Mouse (Mus musculus): ENCODE data around the gene Clk3. TPM values are rescaled to one million over a fixed set of nuclear protein-coding genes. Genes with fewer than 3 reads are reported as not detected.

Clk3 gene
- polyA plus RNA-seq, 1 experiment from 2014 or later, result 71.2 TPM

- Histone ChIP-seq H3K4me2 (no peak overlapping the region), H3K9ac (peak overlapping the region; percentile 24), H3K27ac (no peak overlapping the region), H3K36me3 (peaks cover 85% of the 10 kb centered on the region), H3K9me3 (no peaks in the 10 kb centered on the region), H3K27me3 (no peaks in the 10 kb centered on the region), H3K4me1 (replicated peaks) (no peaks in the 10 kb centered on the region), H3K4me3 (no peak overlapping the region)
- ATAC-seq (ENCODE audit: low FRiP score), result no peak
- WGBS, result 83% methylated on average over 6 of the region's 6 CpGs
These were observed 17.5 kb downstream of the Clk3 start for GRCm38 (mm10) chr9:57748137-57748536.

DNA sequence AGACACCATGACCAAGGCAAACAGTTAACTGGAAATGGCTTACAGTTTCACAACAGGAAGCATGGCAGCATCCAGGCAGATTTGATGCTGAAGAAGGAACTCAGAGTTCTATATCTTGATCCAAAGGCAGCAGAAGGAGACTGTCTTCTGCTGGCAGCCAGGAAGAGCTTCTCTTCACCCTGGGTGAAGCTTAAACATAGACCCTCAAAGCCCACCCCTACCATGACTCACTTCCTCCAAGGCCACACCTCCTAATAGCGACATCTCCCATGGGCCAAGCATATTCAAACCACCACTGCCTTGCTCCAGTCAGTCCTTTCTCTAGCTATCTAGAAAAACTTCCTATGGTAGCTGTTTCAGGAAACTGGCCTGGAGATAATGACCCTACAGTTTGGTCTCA lies 18.6 kb downstream of the Clk3 start:
- H3K36me3 ChIP-seq, result peaks cover 83% of the 10 kb centered on the region
- H3K27me3 ChIP-seq, result no peaks in the 10 kb centered on the region
- no peak overlapping the region for H3K4me2 ChIP-seq
- H3K9me3 ChIP-seq, result no peaks in the 10 kb centered on the region
- 88% methylated on average over 1 of the region's 1 CpGs for WGBS
- no peaks in the 10 kb centered on the region for H3K4me1 ChIP-seq (replicated peaks)
- H3K9ac ChIP-seq, result no peak overlapping the region
- no peak overlapping the region for H3K4me3 ChIP-seq
- no peak for ATAC-seq (ENCODE audit: low FRiP score)
- no peak overlapping the region for H3K27ac ChIP-seq

DNA sequence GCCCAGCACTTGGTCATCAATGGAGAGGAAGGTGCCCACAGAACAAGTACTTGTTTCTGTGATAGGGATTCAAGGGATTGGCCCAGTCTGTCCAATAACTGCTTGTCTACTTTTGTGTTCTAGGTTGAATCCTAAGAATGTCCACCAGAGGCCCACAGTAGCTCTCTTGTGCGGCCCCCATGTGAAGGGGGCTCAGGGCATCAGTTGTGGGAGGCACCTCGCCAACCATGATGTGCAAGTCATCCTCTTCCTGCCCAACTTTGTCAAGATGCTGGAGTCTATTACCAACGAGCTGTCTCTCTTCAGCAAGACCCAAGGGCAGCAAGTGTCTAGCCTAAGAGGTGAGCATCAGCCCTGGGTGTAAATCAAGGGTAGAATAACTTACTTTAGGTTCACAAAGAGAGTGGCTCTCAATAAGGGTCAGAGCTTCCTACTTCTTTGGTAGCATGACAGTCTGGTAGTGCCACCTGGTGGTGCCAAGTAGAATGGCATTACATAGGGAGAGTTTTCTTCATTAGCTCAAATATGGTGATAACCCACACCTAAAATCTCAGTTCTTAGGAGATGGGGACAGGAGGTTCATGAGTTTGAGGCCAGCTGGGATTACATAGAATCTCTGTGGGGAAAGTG lies 21.1 kb downstream of the Clk3 start:
- Histone ChIP-seq H3K4me2 (no peak overlapping the region), H3K27me3 (no peaks in the 10 kb centered on the region), H3K4me1 (replicated peaks) (no peaks in the 10 kb centered on the region), H3K36me3 (peaks cover 81% of the 10 kb centered on the region), H3K4me3 (no peak overlapping the region), H3K9ac (no peak overlapping the region), H3K9me3 (no peaks in the 10 kb centered on the region), H3K27ac (no peak overlapping the region)
- WGBS, result 80% methylated on average over 3 of the region's 3 CpGs
- ATAC-seq (ENCODE audit: low FRiP score), result no peak

GRCm38 (mm10) chr9:57739863-57740262 lies 25.8 kb downstream of the Clk3 start:
- Histone ChIP-seq H3K4me2 (no peak overlapping the region), H3K36me3 (peaks cover 41% of the 10 kb centered on the region), H3K27me3 (no peaks in the 10 kb centered on the region), H3K4me3 (no peak overlapping the region), H3K4me1 (replicated peaks) (peaks cover 12% of the 10 kb centered on the region), H3K9me3 (no peaks in the 10 kb centered on the region), H3K27ac (no peak overlapping the region), H3K9ac (no peak overlapping the region)
- ATAC-seq (ENCODE audit: low FRiP score), result no peak
- 87% methylated on average over 5 of the region's 5 CpGs for WGBS

DNA sequence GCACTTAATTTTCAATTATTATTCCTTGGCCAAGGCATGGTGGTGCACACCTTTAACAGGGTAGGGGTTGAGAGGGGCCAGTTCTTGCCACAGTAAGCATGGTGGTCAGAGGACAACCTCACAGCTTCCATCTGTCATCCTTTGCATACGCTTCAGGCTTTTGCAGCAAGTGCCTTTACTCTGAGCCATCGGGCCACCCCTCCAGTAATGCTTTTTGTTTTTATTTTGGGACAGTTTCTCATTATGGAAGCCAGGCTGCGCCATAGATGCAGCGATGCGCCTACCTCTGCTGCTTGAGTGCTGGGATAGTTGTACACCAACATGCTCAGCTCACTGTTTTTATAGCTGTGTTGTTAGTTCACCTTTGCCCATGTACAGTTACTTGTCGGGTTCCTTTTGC lies 32.1 kb downstream of the Clk3 start:
- Histone ChIP-seq H3K9ac (no peak overlapping the region), H3K27me3 (no peaks in the 10 kb centered on the region), H3K4me2 (no peak overlapping the region), H3K36me3 (peaks cover 24% of the 10 kb centered on the region), H3K4me1 (replicated peaks) (peaks cover 12% of the 10 kb centered on the region), H3K27ac (no peak overlapping the region), H3K9me3 (no peaks in the 10 kb centered on the region), H3K4me3 (no peak overlapping the region)
- ATAC-seq (ENCODE audit: low FRiP score), result no peak
- WGBS, result 98% methylated on average over 6 of the region's 6 CpGs

GRCm38 (mm10) chr9:57728312-57728711 lies 37.3 kb downstream of the Clk3 start:
- no peak overlapping the region for H3K9ac ChIP-seq
- no peaks in the 10 kb centered on the region for H3K9me3 ChIP-seq
- no peak for ATAC-seq (ENCODE audit: low FRiP score)
- H3K4me1 ChIP-seq (replicated peaks), result no peaks in the 10 kb centered on the region
- no peak overlapping the region for H3K27ac ChIP-seq
- peaks cover 38% of the 10 kb centered on the region for H3K36me3 ChIP-seq
- H3K4me2 ChIP-seq, result no peak overlapping the region
- 92% methylated on average over 1 of the region's 1 CpGs for WGBS
- no peaks in the 10 kb centered on the region for H3K27me3 ChIP-seq
- no peak overlapping the region for H3K4me3 ChIP-seq

DNA sequence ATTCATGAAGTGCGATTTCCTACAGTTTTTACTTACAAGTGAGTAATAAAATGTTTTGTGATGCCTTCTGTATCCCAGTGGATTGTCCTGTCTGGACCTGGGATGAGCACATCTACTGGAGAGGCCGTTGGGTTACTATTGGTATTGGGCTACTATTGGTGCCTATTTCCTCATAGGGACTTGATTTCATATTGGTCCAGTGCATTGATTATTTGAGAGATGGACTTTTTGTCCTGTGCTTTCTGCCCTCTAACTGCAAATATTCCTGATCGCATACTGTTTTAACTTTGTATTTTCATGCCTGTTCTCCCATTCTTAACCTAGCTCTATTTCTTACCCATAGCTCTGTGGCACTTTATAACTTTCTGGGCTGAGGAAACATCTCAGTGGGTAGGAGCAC lies 41.0 kb downstream of the Clk3 start:
- no peak for ATAC-seq (ENCODE audit: low FRiP score)
- H3K4me1 ChIP-seq (replicated peaks), result no peaks in the 10 kb centered on the region
- H3K36me3 ChIP-seq, result peaks cover 45% of the 10 kb centered on the region
- 96% methylated on average over 3 of the region's 3 CpGs for WGBS
- no peak overlapping the region for H3K27ac ChIP-seq
- H3K27me3 ChIP-seq, result no peaks in the 10 kb centered on the region
- H3K9me3 ChIP-seq, result no peaks in the 10 kb centered on the region
- no peak overlapping the region for H3K4me2 ChIP-seq
- no peak overlapping the region for H3K4me3 ChIP-seq
- H3K9ac ChIP-seq, result no peak overlapping the region

DNA sequence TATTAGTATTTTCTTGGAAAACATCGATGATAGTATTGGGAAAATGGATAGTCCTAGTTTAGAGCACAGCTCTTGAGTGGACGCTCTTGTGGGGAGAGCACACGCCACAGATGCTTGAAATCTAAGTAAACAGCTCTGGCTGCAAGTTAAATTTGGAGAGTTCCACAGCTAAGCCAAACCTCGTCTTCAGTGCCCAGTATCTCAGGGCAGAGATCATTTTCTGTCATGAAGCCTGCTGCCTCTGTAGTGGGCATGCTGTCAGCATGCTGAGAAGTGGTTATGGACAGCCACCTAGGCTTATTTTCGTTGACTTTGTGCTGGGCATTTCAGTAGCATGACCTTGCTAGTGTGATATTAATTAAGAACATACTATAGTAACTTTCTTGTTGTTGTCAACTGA lies 41.9 kb downstream of the Clk3 start:
- no peak overlapping the region for H3K4me3 ChIP-seq
- peaks cover 41% of the 10 kb centered on the region for H3K36me3 ChIP-seq
- H3K9ac ChIP-seq, result no peak overlapping the region
- no peaks in the 10 kb centered on the region for H3K27me3 ChIP-seq
- no peak for ATAC-seq (ENCODE audit: low FRiP score)
- no peaks in the 10 kb centered on the region for H3K9me3 ChIP-seq
- no peak overlapping the region for H3K27ac ChIP-seq
- 89% methylated on average over 5 of the region's 5 CpGs for WGBS
- no peaks in the 10 kb centered on the region for H3K4me1 ChIP-seq (replicated peaks)
- H3K4me2 ChIP-seq, result no peak overlapping the region

- no peaks in the 10 kb centered on the region for H3K27me3 ChIP-seq
- no peaks in the 10 kb centered on the region for H3K9me3 ChIP-seq
- H3K27ac ChIP-seq, result no peak overlapping the region
- no peaks in the 10 kb centered on the region for H3K4me1 ChIP-seq (replicated peaks)
- WGBS, result 73% methylated on average over 5 of the region's 5 CpGs
- H3K4me2 ChIP-seq, result no peak overlapping the region
- no peak overlapping the region for H3K9ac ChIP-seq
- H3K4me3 ChIP-seq, result no peak overlapping the region
- H3K36me3 ChIP-seq, result peaks cover 44% of the 10 kb centered on the region
- ATAC-seq (ENCODE audit: low FRiP score), result no peak
These were observed 42.3 kb downstream of the Clk3 start for GRCm38 (mm10) chr9:57723315-57723715.

- Histone ChIP-seq H3K27ac (no peak overlapping the region), H3K4me2 (no peak overlapping the region), H3K9me3 (no peaks in the 10 kb centered on the region), H3K9ac (no peak overlapping the region), H3K4me3 (no peak overlapping the region), H3K36me3 (peaks cover 43% of the 10 kb centered on the region), H3K4me1 (replicated peaks) (no peaks in the 10 kb centered on the region), H3K27me3 (no peaks in the 10 kb centered on the region)
- 90% methylated on average over 1 of the region's 1 CpGs for WGBS
- ATAC-seq (ENCODE audit: low FRiP score), result no peak
These were observed 43.3 kb downstream of the Clk3 start for GRCm38 (mm10) chr9:57722371-57722770.

- H3K36me3 ChIP-seq, result peaks cover 45% of the 10 kb centered on the region
- ATAC-seq (ENCODE audit: low FRiP score), result no peak
These were observed 44.9 kb downstream of the Clk3 start for GRCm38 (mm10) chr9:57720736-57721135.

DNA sequence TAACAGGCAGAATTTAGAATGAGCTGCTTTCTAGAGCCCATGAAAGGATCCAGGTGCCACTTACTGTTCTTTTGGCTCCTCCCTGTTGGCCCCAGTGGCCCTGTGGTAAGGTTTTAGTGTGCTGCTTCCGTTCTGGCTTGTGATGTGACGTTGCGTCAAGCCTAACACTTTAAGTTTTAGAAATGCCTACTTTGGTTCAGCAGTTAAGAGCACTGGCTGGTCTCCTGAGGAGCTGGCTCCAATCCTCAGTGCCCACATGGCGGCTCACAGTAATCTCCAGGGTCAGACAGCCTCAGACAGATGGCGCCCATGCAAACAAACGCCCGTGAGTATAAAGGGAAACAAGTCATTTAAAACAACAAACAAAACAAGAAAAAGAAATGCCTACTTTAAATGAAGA lies 47.3 kb downstream of the Clk3 start:
- no peaks in the 10 kb centered on the region for H3K4me1 ChIP-seq (replicated peaks)
- no peak overlapping the region for H3K9ac ChIP-seq
- no peak overlapping the region for H3K27ac ChIP-seq
- WGBS, result 83% methylated on average over 7 of the region's 7 CpGs
- no peak overlapping the region for H3K4me2 ChIP-seq
- no peaks in the 10 kb centered on the region for H3K27me3 ChIP-seq
- ATAC-seq (ENCODE audit: low FRiP score), result no peak
- H3K9me3 ChIP-seq, result no peaks in the 10 kb centered on the region
- no peak overlapping the region for H3K4me3 ChIP-seq
- peaks cover 65% of the 10 kb centered on the region for H3K36me3 ChIP-seq

More at GRCm38 (mm10) chr9:57720736-57721135, 44.9 kb downstream of the Clk3 start:
- H3K4me2 ChIP-seq, result no peak overlapping the region
- no peaks in the 10 kb centered on the region for H3K4me1 ChIP-seq (replicated peaks)
- H3K27ac ChIP-seq, result no peak overlapping the region
- no peak overlapping the region for H3K4me3 ChIP-seq
- WGBS, result 93% methylated on average over 3 of the region's 3 CpGs
- no peaks in the 10 kb centered on the region for H3K9me3 ChIP-seq
- H3K27me3 ChIP-seq, result no peaks in the 10 kb centered on the region
- no peak overlapping the region for H3K9ac ChIP-seq

DNA sequence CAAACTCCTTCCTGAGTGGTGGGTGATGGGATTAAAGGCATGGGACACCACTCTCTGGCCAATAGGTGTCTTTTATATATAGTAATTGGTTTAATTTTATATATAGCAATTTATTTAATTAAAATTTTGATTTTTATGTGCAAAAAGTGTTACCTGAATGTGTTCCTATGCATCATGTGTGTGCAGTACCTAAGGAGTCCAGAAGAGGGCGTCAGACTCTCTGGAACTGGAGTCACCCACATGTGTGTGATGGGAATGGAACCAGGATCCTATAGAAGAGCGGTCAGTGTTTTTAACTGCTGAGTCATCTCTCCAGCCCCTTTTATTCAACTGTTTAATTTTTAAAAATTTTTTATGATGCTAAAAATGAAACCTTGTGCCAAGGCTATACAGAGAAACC lies 53.5 kb downstream of the Clk3 start:
- H3K4me3 ChIP-seq, result no peak overlapping the region
- no peak overlapping the region for H3K27ac ChIP-seq
- H3K4me2 ChIP-seq, result no peak overlapping the region
- H3K9ac ChIP-seq, result no peak overlapping the region
- WGBS, result 80% methylated on average over 2 of the region's 2 CpGs
- peaks cover 38% of the 10 kb centered on the region for H3K36me3 ChIP-seq
- no peaks in the 10 kb centered on the region for H3K27me3 ChIP-seq
- peaks cover 23% of the 10 kb centered on the region for H3K4me1 ChIP-seq (replicated peaks)
- no peaks in the 10 kb centered on the region for H3K9me3 ChIP-seq
- ATAC-seq (ENCODE audit: low FRiP score), result no peak
